Mouse (Mus musculus): ENCODE results near the gene Gm38100.

Gene Gm38100

GRCm38 (mm10) chr1:175970710-175971109 lies 50.6 kb downstream of the Gm38100 start:
- DNase-seq, result no peak
